Mouse (Mus musculus): ENCODE results near the gene Sirt4.

- TF ChIP-seq GATA1 (IDR thresholded peaks at IDR 0.05; ENCODE audit: borderline replicate concordance, low read length) (no peak), CTCF (IDR thresholded peaks at IDR 0.05; ENCODE audit: low read depth, low read length) (no peak), TAL1 (conservative IDR thresholded peaks at IDR 0.05; ENCODE audit: low read depth, low read length) (no peak), POLR2AphosphoS5 (IDR thresholded peaks at IDR 0.05; ENCODE audit: insufficient replicate concordance, low read depth, low read length) (no peak), GATA2 (IDR thresholded peaks at IDR 0.05; ENCODE audit: borderline replicate concordance, low read depth, low read length) (no peak)
Measured at GRCm38 (mm10) chr5:115438667-115439066, 45.9 kb downstream of the Sirt4 start.

Measured in G1E (cell line).